Mouse (Mus musculus): ENCODE measurements at regions not wholly inside any gene's neighbourhood (a gene's known extent, or its start where the extent isn't known, plus 50 kb on each side); places are given as distances from the start of the nearest gene placed in this dataset.

DNA sequence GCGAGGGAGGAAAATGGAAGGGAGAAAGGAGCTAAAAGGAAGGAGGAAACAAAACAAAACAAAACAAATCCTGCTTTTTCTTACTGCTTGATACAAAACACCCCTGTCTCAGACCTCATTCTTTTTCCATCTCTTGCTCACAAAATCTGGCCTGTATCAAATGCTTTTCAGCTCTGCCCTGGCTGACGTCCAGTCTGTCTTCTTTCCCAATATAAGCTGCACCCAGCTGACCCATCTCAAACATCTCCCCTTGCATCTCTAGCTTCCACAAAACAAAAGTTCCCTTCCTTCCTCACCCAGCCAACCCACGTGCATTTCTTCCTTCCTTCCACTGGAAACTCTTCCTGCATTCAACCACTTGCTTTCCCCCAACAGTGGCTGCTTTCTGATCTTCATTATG is 183.1 kb upstream of the Usp25 start:
- no peak for ATAC-seq

DNA sequence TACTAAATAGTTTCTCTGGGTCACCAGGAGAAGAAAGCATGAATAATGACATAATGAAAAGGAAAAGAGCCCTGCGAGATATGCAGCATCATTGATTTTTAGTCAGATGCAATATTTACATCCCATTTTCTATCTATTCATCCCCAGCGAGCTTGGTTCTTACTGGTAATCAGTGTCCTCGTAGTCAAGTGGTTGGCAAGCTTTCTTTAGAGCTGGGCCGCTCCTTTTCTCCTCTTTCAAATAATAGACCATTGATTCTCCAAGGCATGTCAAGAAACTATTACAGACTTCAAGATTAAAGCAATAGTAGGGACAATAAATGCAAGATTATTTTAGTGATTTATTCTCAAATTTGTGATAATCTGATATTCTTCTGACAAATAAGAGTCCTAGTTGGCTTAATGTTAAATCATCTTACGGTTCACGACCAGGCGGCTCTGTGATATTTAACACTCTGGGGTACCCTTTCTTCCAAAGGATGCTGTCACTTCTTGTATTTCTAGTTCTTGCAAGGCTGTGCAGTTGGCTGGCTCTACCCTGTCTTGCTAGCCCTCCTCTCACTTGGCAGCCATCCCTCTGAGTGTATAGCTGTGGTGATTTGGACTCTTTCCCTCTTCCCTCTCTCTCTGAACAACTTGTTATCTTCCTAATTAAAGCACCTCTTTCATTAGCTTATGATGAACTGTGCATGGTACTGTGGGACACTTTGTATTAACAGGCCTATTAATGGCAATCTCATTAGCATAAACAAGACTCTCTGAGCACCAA is 185.6 kb upstream of the Usp25 start:
- ATAC-seq: no peak

DNA sequence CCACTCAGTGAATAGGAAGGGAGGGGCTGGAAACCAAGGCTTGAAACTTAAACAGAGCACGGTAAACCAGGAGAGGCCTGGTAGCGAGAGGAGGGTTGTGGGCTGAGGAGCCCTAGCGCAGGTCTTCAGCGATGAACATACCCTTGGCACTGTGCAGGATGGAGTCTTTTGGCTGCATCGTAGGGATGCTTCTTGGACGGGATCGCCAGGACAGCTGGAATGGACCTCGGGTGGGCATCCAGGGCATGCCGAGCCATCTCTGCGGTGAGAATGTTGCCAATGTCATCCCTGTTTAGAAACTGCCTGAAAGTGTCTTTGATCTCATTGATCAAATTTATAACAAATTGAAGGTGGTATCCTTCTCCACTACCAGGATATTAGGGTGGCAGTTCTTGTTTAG is 192.2 kb upstream of the Usp25 start:
- no peak for ATAC-seq

DNA sequence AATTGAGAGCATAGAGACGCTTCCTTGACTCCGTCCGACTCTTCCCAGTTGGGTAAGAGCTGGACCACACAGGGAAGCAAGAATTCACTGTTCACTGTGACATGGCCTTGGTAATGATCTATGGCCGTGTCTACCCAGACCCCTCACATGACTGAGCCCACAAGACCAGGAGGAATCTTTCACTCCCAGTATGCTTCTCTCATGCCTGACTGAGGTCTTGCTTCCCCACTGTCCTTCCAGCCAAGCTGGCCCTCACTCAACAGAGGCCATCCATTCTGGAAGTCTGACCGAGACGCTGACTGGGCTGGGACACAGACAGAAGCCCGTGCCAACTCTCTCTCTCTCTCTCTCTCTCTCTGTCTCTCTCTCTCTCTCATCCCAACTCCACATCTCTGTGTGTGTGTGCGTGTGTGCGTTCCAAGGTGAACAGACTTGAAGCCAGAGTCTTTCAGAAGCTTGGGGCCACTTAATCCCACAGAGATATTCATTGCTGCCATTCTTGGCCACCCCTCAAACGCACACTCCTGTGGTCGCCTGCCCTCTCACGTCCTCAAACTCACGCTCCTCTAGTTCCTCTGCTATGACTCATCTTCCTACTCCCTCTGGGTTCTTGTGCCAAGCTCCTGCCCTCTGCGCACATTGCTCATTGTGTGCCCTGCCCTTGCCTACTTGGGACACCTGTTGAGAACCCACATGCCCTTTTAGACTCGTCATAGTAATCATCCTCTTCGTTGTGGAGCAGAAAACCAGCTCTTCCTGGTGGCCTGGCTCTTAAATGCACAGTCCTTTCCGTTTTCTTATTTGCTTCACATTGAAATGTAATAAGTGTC is 197.2 kb upstream of the Usp25 start:
- no peak for ATAC-seq

DNA sequence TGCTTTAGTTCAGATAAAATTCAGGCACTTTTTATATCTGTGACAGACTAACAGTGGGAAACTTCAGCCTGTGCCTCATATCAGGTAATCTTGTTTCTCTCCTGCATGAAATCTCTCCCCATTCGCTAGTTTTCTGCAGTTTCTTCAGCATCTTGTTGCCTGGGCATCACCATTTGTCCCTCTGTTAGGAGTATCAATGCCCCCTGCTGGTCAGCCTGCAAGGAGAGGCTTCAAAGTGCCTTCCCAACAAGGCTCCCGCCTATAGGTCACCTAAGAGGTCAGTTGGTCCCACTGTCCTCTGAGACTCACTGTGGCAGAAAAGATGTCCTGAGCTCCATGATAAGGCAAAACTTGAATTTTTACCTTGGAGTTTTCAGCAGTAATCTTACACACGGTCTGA is 209.8 kb upstream of the Usp25 start:
- no peak for ATAC-seq

DNA sequence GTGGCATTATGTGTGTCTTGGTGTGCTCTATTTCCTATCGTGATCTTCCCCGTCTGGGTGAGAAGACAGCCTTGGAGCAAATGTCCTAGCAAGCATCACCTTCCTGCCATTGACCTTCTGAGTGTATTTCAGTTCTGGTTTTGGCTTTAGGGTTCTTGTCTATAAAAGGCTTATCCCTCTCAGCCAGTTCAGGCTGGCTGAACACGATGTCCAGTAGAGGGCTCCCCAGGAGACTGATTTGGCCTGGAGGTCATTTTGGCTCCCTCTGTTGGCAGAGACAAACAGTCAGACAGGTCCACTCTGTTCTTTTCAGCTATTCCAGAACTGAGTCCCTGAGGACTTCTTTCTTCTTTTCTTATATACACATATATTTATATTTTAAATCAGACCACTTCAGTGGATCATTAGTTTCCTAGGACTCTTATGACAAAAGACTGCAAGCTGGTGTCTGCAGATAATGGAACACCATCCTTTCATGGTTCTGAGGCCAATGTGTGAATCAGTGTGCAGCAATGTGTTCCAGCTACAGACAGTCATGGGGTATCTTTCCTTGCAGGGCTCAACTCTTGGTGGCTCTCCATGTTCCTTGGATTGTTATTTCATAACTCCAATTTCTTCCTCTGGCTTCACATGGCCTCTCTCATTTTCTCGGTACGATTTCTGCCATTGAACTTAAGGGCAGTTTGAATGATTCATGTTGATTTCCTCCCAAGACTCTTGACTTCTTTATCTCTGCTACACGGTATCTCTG is 226.9 kb upstream of the Usp25 start:
- ATAC-seq: peak; percentile 54

DNA sequence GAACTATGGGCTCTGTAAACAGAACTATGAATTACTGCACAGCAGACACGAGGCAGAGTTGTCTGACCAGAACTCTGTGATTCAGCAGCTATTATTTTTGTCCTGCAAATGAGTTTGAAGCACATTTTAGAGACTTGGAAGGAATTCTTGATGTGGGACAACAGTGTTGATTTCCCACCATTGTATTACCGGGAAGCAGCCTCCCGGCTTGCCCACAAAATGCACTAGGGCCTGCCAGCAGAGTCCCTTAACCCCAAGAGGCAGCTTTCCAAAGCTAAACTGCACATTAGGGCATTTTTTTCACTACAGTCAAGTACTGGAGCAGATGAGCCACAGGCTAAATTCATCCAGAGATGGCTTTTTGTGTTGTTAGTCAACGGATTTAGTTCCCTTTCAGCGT is 230.8 kb upstream of the Usp25 start:
- no peak for ATAC-seq

DNA sequence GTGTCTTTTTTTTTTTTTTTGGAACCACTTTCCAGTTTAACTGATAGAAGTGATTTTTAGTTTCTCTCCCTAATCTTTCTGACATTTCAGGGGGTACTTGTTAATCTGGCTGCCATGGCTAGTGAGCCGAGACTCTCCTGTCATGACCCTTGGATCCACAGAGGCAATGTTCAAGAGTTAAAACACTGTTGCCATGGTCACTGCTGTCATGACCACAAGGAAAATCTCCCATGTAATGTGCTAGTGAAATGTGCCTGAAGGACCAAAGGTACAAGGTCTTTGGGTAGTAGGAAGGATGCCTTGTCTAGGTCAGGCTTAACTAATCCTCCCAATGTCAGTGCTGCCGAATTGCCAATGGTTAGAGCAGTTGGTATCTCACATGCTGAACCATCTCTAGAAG is 237.7 kb upstream of the Usp25 start:
- ATAC-seq: no peak

DNA sequence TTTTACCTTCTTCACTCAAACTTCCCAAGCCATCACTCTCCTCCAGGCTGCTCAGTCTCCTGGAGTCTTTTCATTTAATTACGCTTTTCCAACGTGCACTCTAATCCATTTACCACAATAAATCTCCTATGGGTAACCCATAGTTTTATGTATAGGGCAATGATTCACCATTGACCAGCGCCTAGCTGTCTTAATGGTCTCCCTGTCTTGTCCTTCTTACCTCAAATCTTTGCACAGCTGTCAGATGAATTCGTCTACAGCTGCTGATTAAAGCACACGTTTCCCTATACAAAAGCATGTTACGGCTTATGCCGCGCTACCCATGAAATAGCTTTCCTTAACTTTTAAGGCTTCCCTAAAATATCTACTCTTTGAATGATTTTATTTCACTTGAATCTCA is 239.5 kb upstream of the Usp25 start:
- ATAC-seq: no peak

DNA sequence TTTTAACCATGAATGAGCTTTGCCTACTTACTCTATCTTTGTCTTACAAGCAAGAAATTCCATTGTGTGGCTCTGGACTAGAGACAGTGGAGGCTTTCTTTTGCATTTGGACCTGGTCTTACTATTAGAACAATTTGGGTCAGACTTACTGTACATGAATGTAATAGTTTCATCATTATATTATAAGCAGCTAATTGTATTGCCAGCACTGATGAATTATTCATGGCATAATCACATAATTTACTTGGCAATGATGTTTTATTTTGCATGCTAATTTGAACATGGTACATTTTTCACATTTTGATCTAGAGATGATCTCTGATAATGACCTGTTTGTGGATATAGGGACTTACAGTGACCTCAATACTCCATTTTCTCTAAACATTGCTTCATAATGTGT is 240.0 kb upstream of the Usp25 start:
- no peak for ATAC-seq

DNA sequence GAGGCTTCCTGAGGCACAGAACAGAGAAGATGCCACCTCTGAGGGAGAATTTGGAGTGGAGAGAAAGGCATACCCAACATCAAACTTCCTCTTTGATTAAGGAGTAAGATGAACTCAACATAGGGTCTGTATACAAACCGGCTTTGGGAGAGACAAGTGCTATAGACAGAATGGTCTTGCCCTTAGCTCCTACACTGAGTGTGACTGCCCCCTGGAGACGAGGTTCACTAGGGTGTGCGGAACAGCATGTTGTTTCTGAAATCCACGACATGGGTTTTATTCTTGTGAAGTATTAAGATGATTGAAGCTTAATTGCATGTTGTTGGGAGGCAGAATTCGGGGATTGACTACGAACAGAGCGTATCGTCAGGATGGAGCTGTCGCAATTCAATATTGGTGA is 244.9 kb upstream of the Usp25 start:
- peak; percentile 72 for ATAC-seq

DNA sequence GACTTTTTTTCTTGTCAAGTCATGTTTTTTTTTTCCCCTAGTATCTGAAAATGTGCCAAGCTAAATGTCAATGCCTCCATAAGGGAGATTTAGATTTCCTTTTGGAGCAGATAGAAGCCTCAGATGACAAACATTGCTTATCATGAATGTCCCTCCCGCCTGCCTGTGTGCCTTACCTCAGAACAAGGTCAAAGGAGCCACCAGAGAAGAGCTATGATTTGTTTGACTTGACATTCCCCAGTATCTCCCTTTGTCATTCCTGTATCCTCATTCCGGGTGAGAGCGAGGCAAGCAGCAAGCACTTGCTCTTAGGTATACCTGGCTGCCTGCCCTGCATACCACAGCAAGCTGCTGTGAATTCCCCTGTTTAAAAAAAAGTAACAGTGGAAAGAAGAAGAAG is 246.9 kb upstream of the Usp25 start:
- ATAC-seq: no peak

DNA sequence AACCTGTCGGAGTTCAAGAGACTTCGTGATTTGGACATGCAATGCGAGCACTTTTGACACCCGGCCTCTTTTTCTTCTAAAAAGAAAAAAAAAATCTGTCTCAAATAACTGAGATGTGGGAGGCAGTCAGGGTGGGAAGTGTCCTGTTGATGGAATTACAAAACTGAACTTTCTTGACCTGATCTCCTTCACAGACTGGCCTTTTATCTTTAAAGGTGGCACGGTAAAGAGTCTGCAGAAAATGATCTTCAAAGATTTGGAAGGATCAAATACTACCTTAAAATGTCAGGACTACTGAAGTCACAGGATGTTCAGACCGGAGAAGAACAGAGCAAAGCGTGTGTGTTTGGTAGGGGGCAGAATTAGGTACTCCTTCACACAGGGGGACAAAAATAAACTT is 248.0 kb upstream of the Usp25 start:
- peak; percentile 56 for ATAC-seq

DNA sequence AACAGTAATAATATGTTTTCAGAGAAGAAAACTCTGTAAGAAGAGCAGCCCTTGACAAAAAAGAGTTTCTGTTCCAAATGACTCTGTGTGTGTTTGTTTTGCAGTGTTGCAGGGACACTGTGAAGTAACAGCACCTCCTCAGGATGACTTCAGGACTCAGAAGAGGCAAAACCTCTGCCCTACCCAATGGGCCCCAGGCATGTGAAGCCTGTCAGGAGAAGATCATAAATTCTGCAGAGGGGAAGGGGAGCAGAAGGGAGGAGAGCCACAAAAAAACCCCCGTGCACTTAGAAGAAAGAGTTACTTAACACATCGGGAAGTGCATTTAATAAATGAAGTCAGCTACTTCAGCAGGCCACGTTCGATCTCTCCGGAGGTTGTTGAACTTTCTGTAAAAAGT is 248.5 kb upstream of the Usp25 start:
- no peak for ATAC-seq

DNA sequence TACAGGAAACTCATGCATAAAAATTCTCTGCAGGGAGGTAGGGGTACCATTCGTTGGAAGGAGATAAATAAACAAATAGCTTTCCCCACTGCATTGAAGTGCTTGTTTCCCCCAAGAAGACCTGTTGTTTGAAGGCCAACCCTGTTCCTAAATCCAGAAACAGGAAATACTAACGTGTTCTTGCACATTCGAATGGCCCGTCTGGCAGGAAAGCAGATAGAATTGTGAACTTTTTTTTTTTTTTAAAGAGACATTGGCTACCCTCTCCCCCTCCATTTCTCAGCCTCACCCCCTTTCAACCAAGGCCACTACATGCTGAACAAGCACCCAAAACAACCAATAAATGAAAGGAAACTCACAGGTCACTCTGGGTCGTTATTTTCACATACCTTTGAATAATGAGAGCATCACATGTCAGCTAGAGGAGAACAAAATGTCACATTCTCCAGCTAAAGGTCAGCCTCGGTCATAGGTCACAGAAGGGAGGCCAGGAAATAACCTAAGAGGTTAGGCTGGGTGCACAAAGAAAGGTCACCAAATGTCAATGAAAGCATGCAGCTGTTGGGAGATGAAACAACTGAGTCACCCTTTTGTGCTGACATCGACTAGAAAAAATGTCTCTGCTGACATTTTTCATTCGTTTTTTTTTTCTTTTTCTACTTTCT is 250.8 kb upstream of the Usp25 start:
- ATAC-seq: peak; percentile 54

DNA sequence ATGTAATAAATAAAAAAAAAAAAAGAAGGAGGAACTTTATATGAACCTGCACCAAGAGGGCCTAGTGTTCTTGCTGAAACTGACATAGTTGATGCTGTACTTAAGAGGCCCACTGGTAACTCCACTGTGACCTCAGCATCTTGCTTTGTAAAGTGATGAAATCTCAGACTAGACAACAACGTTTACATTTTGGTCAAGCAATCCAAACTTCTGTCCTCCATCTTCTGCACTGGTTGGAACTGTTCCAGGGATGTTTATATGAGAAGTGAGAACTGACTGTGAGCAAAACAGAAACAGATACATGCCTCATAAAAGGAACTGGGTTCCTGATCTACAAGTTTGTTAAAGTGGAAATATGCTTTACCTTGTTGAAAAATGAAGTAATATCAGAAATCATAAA is 251.7 kb upstream of the Usp25 start:
- ATAC-seq: no peak

DNA sequence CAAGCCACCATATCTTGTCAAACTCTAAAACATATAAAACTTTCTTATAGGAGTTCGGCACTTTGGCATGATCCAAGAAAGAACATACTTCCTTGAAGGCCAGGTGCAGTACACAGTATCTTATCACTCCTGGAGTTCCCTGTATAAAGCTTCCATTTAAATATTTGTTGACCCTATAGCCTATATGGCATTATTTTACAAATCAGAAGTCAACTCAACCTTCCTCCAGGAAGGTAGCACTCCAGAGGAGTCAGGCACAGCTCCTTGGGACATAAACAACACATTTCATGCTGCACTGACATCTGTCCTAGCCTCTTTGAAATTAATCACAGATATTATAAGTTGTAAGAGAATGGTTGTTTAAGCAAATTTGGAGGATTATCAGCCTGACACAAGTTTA is 252.5 kb upstream of the Usp25 start:
- ATAC-seq: no peak

DNA sequence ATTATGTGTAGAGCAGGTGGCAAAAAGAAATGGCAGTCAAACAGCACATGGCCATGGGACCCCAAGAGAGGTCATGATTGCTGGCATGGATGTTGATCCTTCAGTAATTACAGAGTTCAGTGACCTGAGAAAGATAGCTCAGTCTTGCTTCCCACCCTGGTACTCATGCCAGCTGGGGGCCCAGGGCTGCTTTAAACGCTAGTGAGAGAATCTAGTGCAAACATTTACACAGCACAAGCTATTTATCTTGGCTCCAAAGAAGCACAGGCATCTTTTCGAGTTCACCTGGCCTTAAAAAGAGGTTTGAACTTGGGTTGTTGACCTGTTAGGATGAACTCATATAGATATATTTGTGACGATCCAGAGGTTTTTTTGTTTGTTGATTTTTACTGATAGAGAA is 258.6 kb upstream of the Usp25 start:
- ATAC-seq: no peak

DNA sequence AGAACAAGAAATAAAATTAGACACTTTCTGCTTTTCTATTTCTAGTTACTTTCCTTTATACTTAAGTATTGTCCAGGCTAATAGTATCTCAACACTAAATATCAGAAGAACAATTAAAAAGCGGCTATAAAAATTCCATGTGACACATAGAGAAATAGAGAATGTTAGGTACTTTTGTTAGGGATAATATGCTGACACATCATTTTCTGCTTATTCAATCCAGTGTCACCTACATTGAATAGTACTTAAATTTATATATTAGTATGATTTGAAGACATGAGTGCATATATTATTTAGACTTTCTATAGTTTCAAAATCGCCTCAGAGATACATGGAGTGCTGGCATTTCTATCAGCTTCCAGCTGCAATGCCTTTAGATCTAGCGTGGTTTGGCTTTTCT is 267.1 kb upstream of the Usp25 start:
- ATAC-seq: no peak

DNA sequence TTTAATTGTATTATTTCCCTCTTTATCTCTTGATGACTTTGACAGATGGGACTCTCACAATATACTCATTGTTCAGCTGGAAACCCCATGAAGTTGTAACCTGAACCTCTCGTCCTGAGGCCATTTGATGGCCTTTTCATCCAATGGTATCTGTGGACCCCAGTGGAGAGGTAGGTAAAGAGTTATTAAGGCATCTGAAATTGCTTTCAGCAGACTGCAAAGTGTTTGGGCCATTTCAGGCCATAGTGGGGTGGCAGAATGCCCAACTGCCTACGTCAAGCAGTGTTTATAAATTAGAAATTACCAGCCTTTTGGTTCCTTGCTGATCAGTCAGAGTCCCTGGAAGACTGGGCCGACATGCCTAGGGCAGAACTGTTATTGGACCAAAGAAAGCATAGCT is 272.4 kb upstream of the Usp25 start:
- no peak for ATAC-seq

DNA sequence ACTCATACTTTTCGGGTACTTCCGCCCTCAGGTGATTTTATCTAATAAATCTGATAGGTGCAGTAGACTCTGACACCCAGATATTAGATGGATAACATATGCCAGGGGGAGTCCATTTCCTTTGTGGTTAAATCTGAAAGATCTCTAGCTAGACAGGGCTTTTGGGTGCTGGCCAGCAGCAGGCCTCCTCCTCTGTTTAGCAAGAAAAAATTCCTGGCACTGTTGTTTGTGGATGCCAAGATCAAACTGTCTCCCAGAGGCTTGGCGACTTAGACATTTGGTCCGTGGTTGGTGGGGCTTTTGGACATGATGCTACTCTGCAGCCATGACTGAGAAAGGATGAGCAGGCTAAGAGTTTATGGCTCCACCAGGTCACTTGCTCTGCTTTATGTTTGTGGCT is 287.5 kb upstream of the Usp25 start:
- ATAC-seq: no peak

DNA sequence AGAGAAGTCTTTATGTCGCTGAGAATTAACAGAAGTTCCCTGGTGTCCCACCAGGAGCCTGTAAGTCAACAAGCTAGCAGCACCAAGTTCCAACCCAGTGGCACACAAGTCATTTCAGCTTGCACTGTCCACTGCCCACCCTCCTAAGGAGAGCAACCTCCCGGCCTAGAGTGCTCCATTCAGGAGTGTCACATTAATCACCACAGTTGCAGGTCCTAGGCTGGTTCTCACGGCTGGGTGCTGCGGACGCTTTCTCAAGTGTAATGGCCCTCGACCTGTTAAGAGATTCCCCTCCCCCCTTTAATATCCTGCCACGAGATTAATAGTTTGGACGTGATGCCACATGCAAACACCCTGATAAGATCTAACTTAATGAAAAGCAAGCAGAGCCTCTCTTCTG is 288.2 kb upstream of the Usp25 start:
- no peak for ATAC-seq

DNA sequence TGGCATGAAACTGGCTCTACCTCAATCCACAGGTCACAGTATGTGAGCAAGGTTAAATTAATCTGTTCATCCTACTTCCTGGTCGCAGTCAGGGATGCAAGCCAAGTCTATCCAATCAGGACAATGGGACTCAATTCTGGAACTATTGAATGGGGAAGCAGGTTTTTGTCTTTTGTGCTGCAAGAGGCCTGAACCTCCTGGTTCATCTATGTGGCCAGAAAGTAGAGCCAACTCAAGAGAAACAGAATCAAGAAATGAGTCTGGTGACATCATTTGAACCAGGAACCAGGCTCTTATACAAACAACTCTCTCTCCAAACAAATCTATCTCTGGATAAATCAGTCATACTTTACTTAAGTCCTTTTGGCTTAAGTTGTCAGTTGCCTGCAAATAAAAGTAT is 294.7 kb upstream of the Usp25 start:
- no peak for ATAC-seq
